Mouse (Mus musculus) cerebellum, adult 9-10 months (tissue): ENCODE data around the gene Mrps14.

Experiments
- DNase-seq: peaks from one replicate; pipeline ENCODE4 v3.0.0; 2022

Mrps14 gene

GRCm38 (mm10) chr1:160231013-160231412, 36.0 kb downstream of the Mrps14 start:
- DNase-seq, result peak; percentile 81

- no peak for DNase-seq
These were observed 37.1 kb downstream of the Mrps14 start for GRCm38 (mm10) chr1:160232113-160232512.

- DNase-seq, result no peak
These were observed 38.9 kb downstream of the Mrps14 start for GRCm38 (mm10) chr1:160233921-160234320.

GRCm38 (mm10) chr1:160237981-160238380, 43.0 kb downstream of the Mrps14 start:
- no peak for DNase-seq

- DNase-seq, result no peak
These were observed 43.9 kb downstream of the Mrps14 start for GRCm38 (mm10) chr1:160238852-160239443.

GRCm38 (mm10) chr1:160240091-160240490, 45.1 kb downstream of the Mrps14 start:
- no peak for DNase-seq

GRCm38 (mm10) chr1:160244689-160245088, 49.7 kb downstream of the Mrps14 start:
- DNase-seq, result no peak

- no peak for DNase-seq
These were observed 50.9 kb downstream of the Mrps14 start for GRCm38 (mm10) chr1:160245954-160246353.

- DNase-seq, result peak; percentile 44
These were observed 51.8 kb downstream of the Mrps14 start for GRCm38 (mm10) chr1:160246844-160247243.

- DNase-seq, result no peak
These were observed 52.5 kb downstream of the Mrps14 start for GRCm38 (mm10) chr1:160247473-160247872.

- DNase-seq, result no peak
These were observed 54.8 kb downstream of the Mrps14 start for GRCm38 (mm10) chr1:160249786-160250185.

GRCm38 (mm10) chr1:160250782-160251181, 55.8 kb downstream of the Mrps14 start:
- DNase-seq, result no peak

GRCm38 (mm10) chr1:160251388-160252007, 56.5 kb downstream of the Mrps14 start:
- DNase-seq, result no peak
